Mouse (Mus musculus) embryonic stem cell, embryonic (primary cell): ENCODE measurements around the gene Snx9.

ENCODE experiments used
- CTCF ChIA-PET, 4 experiments: fragments of 300-600 bp in 2 of 4; fragments of 350-600 bp in 2 of 4; sonication (Branson Sonifier 250); formaldehyde crosslinking; loops; one replicate each; lab custom pipeline; 2022; ENCODE audit warnings: inconsistent platforms in 2 of 4; lab: Charles Lee
- POLR2A ChIA-PET, 4 experiments: fragments of 300-600 bp in 2 of 4; fragments of 350-600 bp in 2 of 4; sonication (Branson Sonifier 250); formaldehyde crosslinking; loops; one replicate each; lab custom pipeline; 2022; ENCODE audit warnings: antibody characterized with exemption in 4 of 4, inconsistent platforms in 1 of 4; lab: Charles Lee

Gene Snx9

DNA sequence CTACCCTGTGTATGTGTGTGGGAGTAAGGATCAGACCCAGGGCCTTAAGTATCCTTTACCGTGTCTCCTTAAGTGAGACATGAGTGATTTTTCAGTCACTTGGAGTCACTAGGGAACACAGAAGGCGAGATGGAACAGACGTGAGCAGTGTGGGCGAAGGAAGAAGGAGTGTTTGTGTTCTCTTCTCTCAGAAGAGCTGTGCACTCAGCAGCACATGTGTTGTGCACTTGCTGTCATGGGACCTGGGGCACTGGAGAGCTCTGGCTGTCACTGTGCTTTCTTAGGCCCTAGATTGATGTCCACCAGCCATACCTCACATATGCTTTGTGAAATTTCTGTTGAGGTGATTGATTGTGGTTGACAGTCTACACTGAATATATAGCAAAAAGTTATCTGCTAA lies 37.7 kb downstream of the Snx9 start:
- ChIA-PET CTCF (interaction anchor here in 1 of 4 experiments (1.0 kb wide), 1 partner anchor 11 kb away, joined by 6 read pairs; no protein-coding TSS in a partner anchor), POLR2A (no interaction called here)

DNA sequence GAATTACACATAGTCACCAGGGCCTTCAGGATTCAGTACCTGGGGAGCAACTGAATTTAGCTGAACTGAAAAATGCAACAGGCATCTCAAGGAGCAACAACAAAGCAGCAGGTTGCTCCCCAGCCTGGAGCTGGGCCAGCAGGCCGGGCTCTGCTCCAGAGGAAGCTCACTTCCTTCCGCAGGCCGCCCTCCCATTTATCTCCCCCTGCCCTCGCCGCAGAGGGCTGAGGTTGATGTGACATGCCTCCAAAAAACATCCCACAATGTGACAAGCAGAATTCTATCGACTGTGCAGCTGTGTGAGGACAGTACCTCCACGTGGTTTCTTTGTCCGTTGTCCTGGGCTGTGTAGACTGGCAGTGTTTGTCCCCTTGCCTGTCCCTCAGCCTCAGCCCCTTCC lies 44.3 kb downstream of the Snx9 start:
- ChIA-PET CTCF (interaction anchor here (0.5 to 3.9 kb wide), 10 partner anchors 9 to 456 kb away, joined by 3 to 28 read pairs (median 5); no protein-coding TSS in a partner anchor), POLR2A (interaction anchor here in 3 of 4 experiments (0.8 to 3.8 kb wide), 21 partner anchors 8 to 446 kb away, joined by 3 to 33 read pairs (median 5); partner anchors contain the start of genes Snx9 (in 1 of the 3) and Tmem242 (in 1 of the 3))

DNA sequence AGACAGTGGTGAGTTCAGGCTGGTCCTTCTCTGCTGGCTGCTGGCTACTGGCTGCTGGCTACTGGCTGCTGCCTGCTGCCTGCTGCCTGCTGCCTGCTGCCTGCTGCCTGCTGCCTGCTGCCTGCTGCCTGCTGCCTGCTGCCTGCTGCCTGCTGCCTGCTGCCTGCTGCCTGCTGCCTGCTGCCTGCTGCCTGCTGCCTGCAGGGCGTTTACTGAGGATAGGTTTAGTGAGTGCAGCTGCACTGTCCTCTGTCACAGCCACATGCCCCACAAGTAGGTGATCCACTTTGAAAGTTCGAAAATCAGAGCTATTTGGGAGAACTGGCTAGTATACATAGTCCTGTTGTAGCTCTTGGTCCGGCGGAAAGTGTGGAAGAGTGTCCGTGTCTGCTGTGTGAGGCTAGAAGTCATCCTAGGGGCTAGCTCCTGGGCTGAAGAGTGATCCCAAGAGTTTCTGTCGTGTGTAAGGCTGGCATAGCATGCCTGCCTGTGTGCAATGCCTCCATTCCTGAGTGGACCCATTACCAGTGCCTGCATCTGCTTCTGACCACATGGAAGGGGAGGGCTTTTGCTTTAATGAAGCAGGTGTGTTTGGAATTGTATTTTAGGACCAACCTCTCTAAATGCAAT lies 45.2 kb downstream of the Snx9 start:
- POLR2A ChIA-PET: interaction anchor here (0.6 to 3.8 kb wide), 28 partner anchors 7 to 244 kb away, joined by 3 to 33 read pairs (median 5); no protein-coding TSS in a partner anchor
- CTCF ChIA-PET: interaction anchor here (0.9 to 3.9 kb wide), 12 partner anchors 10 to 457 kb away, joined by 3 to 28 read pairs (median 5); partner anchors contain the start of gene Tmem242 (in 1 of the 4)

GRCm38 (mm10) chr17:5886943-5887800 lies 46.0 kb downstream of the Snx9 start:
- ChIA-PET CTCF (interaction anchor here (0.7 to 3.9 kb wide), 22 partner anchors 9 to 458 kb away, joined by 3 to 28 read pairs (median 4); partner anchors contain the start of gene Tmem242 (in 2 of the 4)), POLR2A (interaction anchor here (0.5 to 3.8 kb wide), 25 partner anchors 9 to 262 kb away, joined by 3 to 33 read pairs (median 5); no protein-coding TSS in a partner anchor)

DNA sequence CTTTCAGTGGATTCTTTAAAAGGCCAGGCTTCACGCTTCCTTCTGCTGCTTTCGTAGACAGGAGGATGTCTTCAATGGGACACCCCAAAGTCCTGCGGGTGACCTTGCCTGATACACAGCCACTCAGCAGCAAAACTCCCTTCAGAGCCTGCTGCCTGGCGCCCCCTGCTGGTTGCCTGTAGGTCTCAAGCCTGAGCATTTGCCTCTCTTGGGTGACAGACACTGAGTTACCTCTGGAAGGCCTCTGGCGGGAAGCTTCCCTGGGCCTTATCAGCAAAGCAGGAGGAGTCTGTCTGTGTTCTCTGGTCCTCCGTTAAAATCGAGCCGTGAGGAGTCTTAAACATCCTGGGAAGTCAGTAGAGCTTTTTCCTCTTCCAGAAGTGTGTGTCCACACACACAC lies 49.3 kb downstream of the Snx9 start:
- CTCF ChIA-PET: interaction anchor here (0.5 to 3.7 kb wide), 61 partner anchors 9 to 536 kb away, joined by 3 to 53 read pairs (median 4); no protein-coding TSS in a partner anchor
- POLR2A ChIA-PET: interaction anchor here in 3 of 4 experiments (0.6 to 2.9 kb wide), 20 partner anchors 9 to 461 kb away, joined by 3 to 13 read pairs (median 3); no protein-coding TSS in a partner anchor

- POLR2A ChIA-PET: interaction anchor here in 2 of 4 experiments (1.0 to 5.1 kb wide), 6 partner anchors 11 to 178 kb away, joined by 3 to 46 read pairs (median 4); no protein-coding TSS in a partner anchor
- CTCF ChIA-PET: interaction anchor here (0.6 to 3.7 kb wide), 7 partner anchors 19 to 520 kb away, joined by 3 to 53 read pairs (median 3); no protein-coding TSS in a partner anchor
Observed at GRCm38 (mm10) chr17:5891933-5892683, 51.0 kb downstream of the Snx9 start.

DNA sequence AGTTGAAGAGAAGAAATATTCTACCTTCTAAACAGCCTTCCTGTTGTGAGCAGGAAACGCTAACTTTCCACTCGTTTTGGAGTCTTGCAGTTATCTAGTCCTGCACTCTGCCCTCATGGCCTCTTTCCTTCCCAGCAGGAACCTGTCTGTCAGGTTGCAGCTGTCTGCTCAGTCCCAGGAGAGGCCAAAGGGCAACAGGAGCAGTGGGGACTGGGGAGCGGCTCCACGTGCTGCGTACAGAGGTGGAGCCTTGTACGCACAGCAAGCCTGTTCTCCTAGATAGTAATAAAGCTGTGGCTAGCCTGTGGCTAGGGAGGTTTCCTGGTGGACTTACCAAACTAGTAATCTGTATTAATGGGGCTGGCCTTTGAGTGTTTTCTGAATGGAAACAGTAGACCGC lies 52.0 kb downstream of the Snx9 start:
- ChIA-PET POLR2A (interaction anchor here in 2 of 4 experiments (0.7 to 5.1 kb wide), 18 partner anchors 8 to 453 kb away, joined by 3 to 46 read pairs (median 4); no protein-coding TSS in a partner anchor), CTCF (interaction anchor here (0.5 to 3.7 kb wide), 15 partner anchors 10 to 960 kb away, joined by 3 to 53 read pairs (median 4); partner anchors contain the start of gene Snx9 (in 1 of the 4))

- POLR2A ChIA-PET: interaction anchor here in 3 of 4 experiments (0.6 to 5.1 kb wide), 23 partner anchors 8 to 453 kb away, joined by 3 to 46 read pairs (median 3); no protein-coding TSS in a partner anchor
- CTCF ChIA-PET: interaction anchor here (0.5 to 1.8 kb wide), 15 partner anchors 9 to 960 kb away, joined by 3 to 12 read pairs (median 4); partner anchors contain the start of gene Snx9 (in 1 of the 4)
Observed at GRCm38 (mm10) chr17:5893574-5894148, 52.5 kb downstream of the Snx9 start.

- ChIA-PET CTCF (interaction anchor here in 3 of 4 experiments (0.6 to 2.0 kb wide), 12 partner anchors 9 to 467 kb away, joined by 3 to 9 read pairs (median 4); partner anchors contain the start of gene Synj2 (in 1 of the 3)), POLR2A (interaction anchor here in 3 of 4 experiments (0.6 to 5.1 kb wide), 35 partner anchors 8 to 1302 kb away, joined by 3 to 46 read pairs (median 3); partner anchors contain the start of genes Gtf2h5 (in 1 of the 3) and Serac1 (in 1 of the 3))
Observed at GRCm38 (mm10) chr17:5896066-5896465, 54.9 kb downstream of the Snx9 start.

DNA sequence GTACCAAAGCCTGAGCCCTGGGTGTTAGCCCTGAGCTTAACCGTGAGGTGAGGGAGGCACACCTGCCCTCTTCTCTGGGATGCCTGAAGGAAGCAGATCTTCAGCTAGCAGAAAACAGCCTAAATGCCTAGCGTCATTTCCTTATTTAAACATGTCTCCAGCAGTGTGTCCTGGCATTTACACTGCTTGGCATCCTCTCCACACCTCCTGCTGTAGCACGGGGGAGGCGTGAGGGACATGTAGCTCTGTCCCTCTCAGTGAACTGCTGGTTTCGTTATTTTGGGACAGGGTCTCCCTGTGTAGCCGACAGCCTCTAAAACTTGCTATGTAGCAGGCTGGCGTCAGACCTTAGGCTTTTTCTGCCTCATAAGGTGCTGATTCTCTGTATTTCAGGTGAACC lies 55.5 kb downstream of the Snx9 start:
- ChIA-PET CTCF (interaction anchor here in 3 of 4 experiments (0.6 to 2.0 kb wide), 10 partner anchors 10 to 467 kb away, joined by 3 to 9 read pairs (median 4); partner anchors contain the start of gene Synj2 (in 1 of the 3)), POLR2A (interaction anchor here in 3 of 4 experiments (0.7 to 5.1 kb wide), 28 partner anchors 8 to 1301 kb away, joined by 3 to 46 read pairs (median 3); partner anchors contain the start of genes Gtf2h5 (in 1 of the 3) and Serac1 (in 1 of the 3))

DNA sequence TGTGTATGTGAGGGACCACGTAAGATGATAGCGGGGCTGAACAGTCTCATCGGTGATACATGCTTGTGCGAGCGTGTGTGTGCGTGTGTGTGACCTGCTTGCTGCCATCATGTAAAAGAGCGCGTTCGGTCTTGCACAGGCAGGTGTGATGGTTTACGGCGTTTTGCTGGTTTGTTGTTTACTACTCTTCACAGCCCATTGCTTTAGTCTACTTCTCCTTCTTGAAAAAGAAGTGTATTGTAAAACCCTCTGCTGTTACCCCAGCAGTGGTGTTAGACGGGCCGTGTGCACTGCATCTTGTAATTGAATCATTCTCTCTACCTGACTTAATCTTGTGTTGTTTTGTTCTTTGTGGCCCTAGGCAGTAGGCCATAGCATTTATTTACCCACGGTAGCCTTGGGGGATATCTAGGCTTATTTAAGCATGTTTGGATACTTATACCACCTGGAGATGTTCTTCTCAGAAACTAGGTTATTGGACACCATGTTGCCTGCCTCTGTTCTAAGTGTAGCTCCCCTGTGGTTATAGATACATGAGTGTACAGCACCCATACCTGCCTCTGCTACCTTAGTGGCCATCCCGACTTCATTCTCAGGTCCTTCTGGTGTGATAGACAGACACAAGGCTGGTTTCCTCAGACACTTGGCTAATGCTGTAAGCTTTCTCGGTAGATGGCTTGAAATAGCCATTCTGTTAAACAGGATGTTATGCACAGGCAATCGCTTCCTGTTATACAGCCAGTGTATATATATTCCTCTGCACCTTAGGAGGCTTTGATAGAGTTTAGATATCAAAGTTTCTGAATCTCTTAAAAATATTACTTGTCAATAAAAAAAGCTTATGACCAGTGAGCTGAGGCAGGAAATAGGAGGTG lies 56.4 kb downstream of the Snx9 start:
- CTCF ChIA-PET: no interaction called here

GRCm38 (mm10) chr17:5899251-5899650 lies 58.1 kb downstream of the Snx9 start:
- CTCF ChIA-PET: interaction anchor here in 2 of 4 experiments (1.7 kb wide), 2 partner anchors 8 to 9 kb away, joined by 4 to 5 read pairs; no protein-coding TSS in a partner anchor
- POLR2A ChIA-PET: interaction anchor here in 2 of 4 experiments (1.0 to 1.9 kb wide), 6 partner anchors 9 to 27 kb away, joined by 3 to 5 read pairs (median 4); no protein-coding TSS in a partner anchor

More for the DNA sequence above, 56.4 kb downstream of the Snx9 start:
- POLR2A ChIA-PET: interaction anchor here in 2 of 4 experiments (1.9 to 5.1 kb wide), 3 partner anchors 7 to 11 kb away, joined by 5 to 46 read pairs (median 13); no protein-coding TSS in a partner anchor

- POLR2A ChIA-PET: interaction anchor here in 1 of 4 experiments (1.2 to 2.6 kb wide), 2 partner anchors 10 to 58 kb away, joined by 3 to 7 read pairs; no protein-coding TSS in a partner anchor
- CTCF ChIA-PET: interaction anchor here in 1 of 4 experiments (1.1 kb wide), 1 partner anchor 22 kb away, joined by 4 read pairs; no protein-coding TSS in a partner anchor
Observed at GRCm38 (mm10) chr17:5901381-5901780, 60.3 kb downstream of the Snx9 start.

- ChIA-PET CTCF (interaction anchor here (0.5 to 4.0 kb wide), 14 partner anchors 9 to 883 kb away, joined by 3 to 14 read pairs (median 4); no protein-coding TSS in a partner anchor), POLR2A (interaction anchor here in 3 of 4 experiments (0.5 to 4.7 kb wide), 50 partner anchors 8 to 842 kb away, joined by 3 to 46 read pairs (median 5); partner anchors contain the start of gene Snx9 (in 1 of the 3))
Observed at GRCm38 (mm10) chr17:5903630-5904301, 62.6 kb downstream of the Snx9 start.
